Mouse (Mus musculus): ENCODE measurements around the gene Ube2l6. TPM values are rescaled to one million over a fixed set of nuclear protein-coding genes. Genes with fewer than 3 reads are reported as not detected.
"Not testable (repeated sequence)": the region's sequence is repeated elsewhere in the genome, so short reads cannot be mapped to it uniquely, and the experiment has no call there.

Ube2l6 gene
- total RNA-seq, 2 experiments from 2014 or later: 67.6 to 87.8 TPM

GRCm38 (mm10) chr2:84788316-84788715 lies 10.3 kb upstream of the Ube2l6 start:
- intact Hi-C loops (cut with DNase I): no loop called here

GRCm38 (mm10) chr2:84790418-84790817 lies 8.2 kb upstream of the Ube2l6 start:
- intact Hi-C loops (cut with DNase I): no loop called here
- DNase-seq: no peak

More at GRCm38 (mm10) chr2:84788316-84788715, 10.3 kb upstream of the Ube2l6 start:
- DNase-seq: no peak

DNA sequence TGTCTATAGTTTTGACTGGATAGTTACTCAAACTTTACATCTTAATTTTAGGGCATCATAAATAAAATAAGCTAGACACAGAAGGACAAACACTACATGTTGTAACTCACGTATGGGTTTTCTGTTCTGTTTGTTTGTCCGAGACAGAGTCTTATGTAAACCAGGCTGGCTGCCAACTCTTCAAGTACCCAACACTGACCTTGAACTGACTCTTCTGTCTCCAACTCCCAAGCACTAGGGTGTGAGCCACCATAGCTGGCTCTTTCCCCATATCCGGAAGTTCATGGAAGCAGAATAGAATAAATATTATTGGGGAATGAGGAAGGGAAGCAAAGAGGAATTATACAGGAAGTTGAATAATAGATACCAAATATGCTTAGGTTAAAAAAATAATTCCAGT lies 6.1 kb upstream of the Ube2l6 start:
- DNase-seq: peak in 1 of 2 experiments; percentile 31
- intact Hi-C loops (cut with DNase I): no loop called here

DNA sequence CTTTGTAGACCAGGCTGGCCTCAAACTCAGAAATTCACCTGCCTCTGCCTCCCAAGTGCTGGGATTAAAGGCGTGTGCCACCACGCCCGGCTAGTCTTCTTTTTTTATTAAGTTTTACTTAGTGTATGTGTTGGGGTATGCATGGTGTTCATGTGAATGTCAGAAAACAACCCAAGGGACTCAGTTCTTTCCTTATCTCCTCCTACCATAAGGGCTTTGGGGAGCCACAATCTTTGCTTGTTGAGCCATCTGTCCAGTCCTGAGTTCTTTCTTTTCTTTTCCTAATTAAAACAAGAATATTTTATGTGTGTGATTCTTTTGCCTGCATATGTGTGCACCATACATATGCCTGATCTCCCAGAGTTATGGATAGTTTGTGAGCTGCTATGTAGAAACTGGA lies 5.5 kb upstream of the Ube2l6 start:
- no peak for DNase-seq
- intact Hi-C loops (cut with DNase I): no loop called here

GRCm38 (mm10) chr2:84793871-84794270 lies 4.8 kb upstream of the Ube2l6 start:
- DNase-seq: no peak
- intact Hi-C loops (cut with DNase I): no loop called here

GRCm38 (mm10) chr2:84797833-84798492 lies 665 bp upstream of the Ube2l6 start:
- intact Hi-C loops (cut with DNase I): loop anchor here (5.0 kb wide), 1 partner anchor 56 kb away; the partner anchor contains the start of gene Gm19426
- peak; percentile 79 to 86 for DNase-seq

DNA sequence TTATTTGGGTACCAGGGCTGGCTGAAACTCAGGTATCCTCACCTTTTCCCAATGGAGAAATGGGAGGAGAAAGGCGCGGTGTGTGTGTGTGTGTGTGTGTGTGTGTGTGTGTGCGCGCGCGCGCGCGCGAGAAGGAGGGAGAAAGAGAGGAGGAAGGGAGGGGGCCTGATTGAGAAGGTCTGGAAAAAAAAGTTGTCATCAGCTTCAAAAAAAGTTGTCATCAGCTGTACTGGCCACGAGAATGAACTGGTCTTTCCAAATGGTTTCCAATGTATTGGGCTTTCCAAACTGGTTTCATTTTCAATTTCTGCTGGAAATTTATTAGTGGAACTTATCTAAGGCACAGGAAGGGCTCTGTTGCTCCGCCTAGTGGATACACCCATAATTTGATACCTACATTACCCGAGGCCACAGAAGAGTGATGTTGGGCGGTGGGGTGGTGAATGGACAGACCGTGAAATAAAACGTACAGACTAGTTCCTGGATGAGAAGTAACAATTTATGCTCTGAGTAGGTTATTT lies 473 bp downstream of the Ube2l6 start:
- DNase-seq: peak; percentile 72 to 76

GRCm38 (mm10) chr2:84800304-84800703 lies 1.7 kb downstream of the Ube2l6 start:
- no peak for DNase-seq
- intact Hi-C loops (cut with DNase I): loop anchor here (10.0 kb wide), 1 partner anchor 346 kb away; no protein-coding TSS in a partner anchor

More for the DNA sequence above, 473 bp downstream of the Ube2l6 start:
- intact Hi-C loops (cut with DNase I): loop anchor here (5.0 kb wide), 1 partner anchor 57 kb away; the partner anchor contains the start of gene Gm19426

DNA sequence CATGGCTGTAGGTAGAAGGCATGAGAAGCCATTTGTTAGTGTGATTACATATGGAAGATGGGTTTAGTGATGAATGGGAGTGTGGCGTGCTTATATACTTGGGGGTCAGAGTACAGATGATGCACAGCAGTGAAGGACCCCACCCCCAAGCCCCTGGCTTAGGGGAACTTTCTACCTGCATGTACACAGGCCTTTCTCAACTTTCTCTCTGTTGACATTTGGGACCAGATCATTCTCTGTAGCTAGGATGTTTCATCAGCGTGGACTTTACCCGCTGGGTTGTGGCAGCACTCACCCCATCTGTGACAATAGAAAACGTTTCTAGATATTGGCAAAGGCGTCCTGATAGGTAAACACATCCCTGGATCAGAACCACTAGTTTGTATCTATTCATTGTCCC lies 2.6 kb downstream of the Ube2l6 start:
- intact Hi-C loops (cut with DNase I): loop anchor here (10.0 kb wide), 1 partner anchor 346 kb away; no protein-coding TSS in a partner anchor
- not testable (repeated sequence) for DNase-seq

DNA sequence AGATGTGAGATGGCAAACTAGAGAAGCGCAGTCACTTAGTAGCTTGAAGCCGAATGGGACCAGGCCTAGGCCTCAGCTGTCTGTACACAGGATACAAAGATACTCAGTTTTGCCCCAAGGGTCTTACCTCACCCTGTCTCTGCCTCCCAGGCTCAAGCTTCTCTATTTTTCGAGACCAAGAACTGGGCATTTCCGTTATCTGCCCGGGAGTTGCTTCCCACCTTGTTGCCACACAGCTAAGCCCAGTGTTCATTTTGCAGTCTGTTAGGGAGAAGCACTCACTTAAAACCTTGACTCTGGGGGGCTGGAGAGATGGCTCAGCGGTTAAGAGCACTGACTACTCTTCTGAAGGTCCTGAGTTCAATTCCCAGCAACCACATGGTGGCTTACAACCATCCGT lies 5.3 kb downstream of the Ube2l6 start:
- no peak for DNase-seq
- intact Hi-C loops (cut with DNase I): loop anchor here (10.0 kb wide), 1 partner anchor 349 kb away; no protein-coding TSS in a partner anchor

- no peak for DNase-seq
- intact Hi-C loops (cut with DNase I): loop anchor here (10.0 kb wide), 1 partner anchor 352 kb away; no protein-coding TSS in a partner anchor
Observed at GRCm38 (mm10) chr2:84806546-84806945, 7.9 kb downstream of the Ube2l6 start.

GRCm38 (mm10) chr2:84809330-84809729 lies 10.7 kb downstream of the Ube2l6 start:
- no peak for DNase-seq
- intact Hi-C loops (cut with DNase I): loop anchor here (10.0 kb wide), 1 partner anchor 355 kb away; no protein-coding TSS in a partner anchor

DNA sequence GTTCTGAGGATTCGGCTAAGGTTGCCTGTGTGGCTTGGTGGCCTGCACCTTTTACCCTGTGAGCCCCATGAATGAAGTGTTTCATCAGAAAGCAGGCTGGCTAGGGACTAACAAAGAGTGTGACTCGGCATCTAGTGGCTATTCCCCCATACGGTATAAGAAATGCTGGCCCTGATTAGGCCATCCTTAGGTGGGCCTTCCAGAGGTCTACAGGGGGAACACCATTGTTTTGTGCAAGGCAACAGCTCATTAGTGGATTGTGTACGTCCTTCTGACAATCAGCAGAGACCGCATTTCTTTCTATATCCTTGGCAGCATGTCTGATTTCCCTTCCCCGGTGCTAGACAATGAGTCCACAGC lies 11.9 kb downstream of the Ube2l6 start:
- intact Hi-C loops (cut with DNase I): no loop called here
- DNase-seq: no peak

GRCm38 (mm10) chr2:84810886-84811577 lies 12.4 kb downstream of the Ube2l6 start:
- intact Hi-C loops (cut with DNase I): no loop called here
- DNase-seq: peak; percentile 87 to 89

GRCm38 (mm10) chr2:84811880-84812279 lies 13.3 kb downstream of the Ube2l6 start:
- DNase-seq: peak in 1 of 2 experiments; percentile 9
- intact Hi-C loops (cut with DNase I): no loop called here

DNA sequence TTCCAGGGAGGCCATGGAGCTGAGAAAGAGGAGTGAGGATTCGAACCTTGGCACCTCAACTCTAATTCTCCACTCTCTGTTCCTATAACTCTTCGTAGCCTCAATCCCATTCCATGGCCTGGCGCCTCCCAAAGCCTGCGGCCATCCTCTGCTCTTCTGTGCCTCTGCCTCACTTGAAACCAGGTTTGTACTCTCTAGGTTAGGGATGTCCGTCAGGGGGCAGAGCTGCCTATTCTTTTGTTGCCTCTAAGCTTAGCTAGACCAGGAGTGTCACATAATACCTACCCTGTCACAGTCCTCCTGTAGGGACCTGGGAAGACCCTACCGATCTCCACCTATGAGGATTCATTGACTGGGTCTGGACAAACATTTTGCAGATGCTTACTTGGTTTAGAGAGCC lies 14.0 kb downstream of the Ube2l6 start:
- intact Hi-C loops (cut with DNase I): no loop called here
- no peak for DNase-seq

- DNase-seq: peak in 1 of 2 experiments; percentile 31
- intact Hi-C loops (cut with DNase I): loop anchor here (5.0 kb wide), 1 partner anchor 48 kb away; no protein-coding TSS in a partner anchor
Observed at GRCm38 (mm10) chr2:84819861-84820260, 21.2 kb downstream of the Ube2l6 start.

DNA sequence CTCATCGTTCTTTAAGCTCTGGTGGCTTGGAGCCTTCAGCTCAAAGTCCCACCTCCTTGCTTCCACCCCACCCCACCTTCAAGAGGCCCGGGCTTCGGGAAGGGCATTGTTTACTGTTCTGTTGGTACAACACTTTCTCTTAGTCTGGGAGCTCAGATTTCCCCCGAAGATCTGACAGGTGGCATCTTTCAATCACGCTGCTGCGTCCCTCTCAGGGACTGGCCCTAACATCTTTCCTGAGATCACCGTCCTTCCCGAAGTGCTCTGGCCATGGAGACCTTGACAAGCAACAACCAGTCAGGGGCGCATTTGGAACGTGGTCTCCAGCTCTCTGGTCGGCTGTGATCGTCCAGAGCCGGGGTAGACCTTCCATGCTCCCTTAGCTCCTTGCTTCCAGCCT lies 23.9 kb downstream of the Ube2l6 start, which contains the start of gene Smtnl1:
Gene Smtnl1, minus strand, starts transcription at position 101 of the 400 bp plus-strand sequence.
- intact Hi-C loops (cut with DNase I): no loop called here
- DNase-seq: no peak

GRCm38 (mm10) chr2:84823237-84823636 lies 24.6 kb downstream of the Ube2l6 start:
- intact Hi-C loops (cut with DNase I): no loop called here
- no peak for DNase-seq

- DNase-seq: peak; percentile 82
- intact Hi-C loops (cut with DNase I): no loop called here
Observed at GRCm38 (mm10) chr2:84826488-84827282, 28.1 kb downstream of the Ube2l6 start, which contains the start of gene Timm10. Gene Timm10 (plus strand): TSS chr2:84826997.

All from heart, postnatal 14 days (tissue).